Mouse (Mus musculus) CH12.LX (cell line): Measurements from ENCODE around the gene Iqub.

Experiments
- JUND ChIP-seq: conservative IDR thresholded peaks from 2 replicates; pipeline ENCODE4 v1.6.1; 2011; ENCODE audit warnings: low read depth, low read length, improper control_type of control experiment
- POLR2A ChIP-seq: IDR thresholded peaks from 2 replicates; pipeline ENCODE4 v1.6.1; 2011; ENCODE audit warnings: low read depth, mild to moderate bottlenecking, improper control_type of control experiment, low read length

DNA sequence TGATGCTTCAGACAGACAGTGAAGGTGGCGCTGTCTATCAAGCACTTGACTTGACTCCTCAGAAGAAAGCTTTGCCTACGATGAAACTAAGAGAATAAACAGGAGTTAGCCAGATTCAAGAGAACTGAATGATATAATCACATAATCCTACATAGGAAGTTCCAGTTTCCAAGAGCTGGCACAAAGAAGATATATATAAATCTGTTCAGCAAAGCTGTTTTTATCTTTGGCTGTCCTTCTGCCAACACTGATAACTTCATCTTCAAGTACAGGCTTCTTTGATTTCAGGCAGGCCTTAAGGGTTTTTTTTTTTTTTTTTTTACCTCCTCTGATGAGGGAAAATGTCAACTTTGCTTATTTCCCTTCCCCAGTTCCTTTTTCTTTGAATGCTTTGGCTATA is 44.7 kb downstream of the Iqub start:
- TF ChIP-seq JUND (no peak), POLR2A (no peak)
